Mouse (Mus musculus): ENCODE measurements around the gene Plcb4.
A peak's percentile ranks its signal among the peaks of the same experiment; 100 is the strongest.

The Plcb4 gene

GRCm38 (mm10) chr2:136050793-136051615, 392.2 kb downstream of the Plcb4 start:
- no peak for DNase-seq

- DNase-seq = no peak
Observed at GRCm38 (mm10) chr2:136051688-136052289, 393.0 kb downstream of the Plcb4 start, which contains the start of gene Lamp5. Gene Lamp5 (plus strand): TSS chr2:136052239.

- peak; percentile 52 for DNase-seq
Observed at GRCm38 (mm10) chr2:136057861-136058331, 399.1 kb downstream of the Plcb4 start.

- no peak for DNase-seq
Observed at GRCm38 (mm10) chr2:136058398-136058797, 399.6 kb downstream of the Plcb4 start.

GRCm38 (mm10) chr2:136059029-136059669, 400.3 kb downstream of the Plcb4 start:
- no peak for DNase-seq

Measured in right cerebral cortex, postnatal 14 days (tissue).